Mouse (Mus musculus): ENCODE measurements around the gene Baz2b. TPM values are rescaled to one million over a fixed set of nuclear protein-coding genes. Genes with fewer than 3 reads are reported as not detected.
A peak's percentile ranks its signal among the peaks of the same experiment; 100 is the strongest.

Baz2b gene
- 33.8 and 39.7 TPM in 2 replicates for polyA plus RNA-seq (2015; fragmentation: Nextera tagmentation; extraction: Ambion mirVana)

- Histone ChIP-seq H3K9ac (ENCODE audit: low read depth, low read length) (peak within 1 kb of the TSS; percentile 99), H3K27me3 (replicated peaks; ENCODE audit: control insufficient read depth, insufficient read depth, low read length) (no peaks in the 10 kb centered on the region), H3K4me3 (ENCODE audit: low read depth, low read length) (peak within 1 kb of the TSS; percentile 94), H3K4me2 (replicated peaks; ENCODE audit: low read depth) (peak within 1 kb of the TSS; percentile 69), H3K27ac (ENCODE audit: low read depth, low read length) (peak within 1 kb of the TSS; percentile 99), H3K9me3 (ENCODE audit: control insufficient read depth) (no peaks in the 10 kb centered on the region), H3K4me1 (replicated peaks; ENCODE audit: control insufficient read depth, insufficient read depth, low read length) (peaks cover 5% of the 10 kb centered on the region), H3K36me3 (ENCODE audit: control insufficient read depth, insufficient read depth) (no peaks in the 10 kb centered on the region; the same call in 1 of the 2 replicates)
- under 1% methylated on average over 90 of the region's 109 CpGs for WGBS
- TF ChIP-seq CTCF (IDR thresholded peaks at IDR 0.05; ENCODE audit: low read depth): peak; percentile 60
- ATAC-seq: peak; percentile 89
Measured at GRCm38 (mm10) chr2:60209703-60210651, at the start of gene Baz2b, which contains the start of gene March7. TSS of gene Baz2b (minus strand) at chr2:60209839. TSS of gene March7 (plus strand) at chr2:60209887.

- no peak overlapping the region for H3K4me3 ChIP-seq (ENCODE audit: low read depth, low read length)
- no peak for TF ChIP-seq CTCF (IDR thresholded peaks at IDR 0.05; ENCODE audit: low read depth)
- no peak overlapping the region for H3K9ac ChIP-seq (ENCODE audit: low read depth, low read length)
- peaks cover 4% of the 10 kb centered on the region; the same call in 1 of the 2 replicates for H3K4me1 ChIP-seq (replicated peaks; ENCODE audit: control insufficient read depth, insufficient read depth, low read length)
- H3K4me2 ChIP-seq (replicated peaks; ENCODE audit: low read depth): no peak overlapping the region
- H3K27ac ChIP-seq (ENCODE audit: low read depth, low read length): no peak overlapping the region
- H3K27me3 ChIP-seq (replicated peaks; ENCODE audit: control insufficient read depth, insufficient read depth, low read length): no peaks in the 10 kb centered on the region
- no peak for ATAC-seq
- H3K9me3 ChIP-seq (ENCODE audit: control insufficient read depth): no peaks in the 10 kb centered on the region
- peaks cover 19% of the 10 kb centered on the region for H3K36me3 ChIP-seq (ENCODE audit: control insufficient read depth, insufficient read depth)
- 96% methylated on average over 5 of the region's 5 CpGs for WGBS
Measured at GRCm38 (mm10) chr2:60259186-60259585, 49.5 kb upstream of the Baz2b start.

DNA sequence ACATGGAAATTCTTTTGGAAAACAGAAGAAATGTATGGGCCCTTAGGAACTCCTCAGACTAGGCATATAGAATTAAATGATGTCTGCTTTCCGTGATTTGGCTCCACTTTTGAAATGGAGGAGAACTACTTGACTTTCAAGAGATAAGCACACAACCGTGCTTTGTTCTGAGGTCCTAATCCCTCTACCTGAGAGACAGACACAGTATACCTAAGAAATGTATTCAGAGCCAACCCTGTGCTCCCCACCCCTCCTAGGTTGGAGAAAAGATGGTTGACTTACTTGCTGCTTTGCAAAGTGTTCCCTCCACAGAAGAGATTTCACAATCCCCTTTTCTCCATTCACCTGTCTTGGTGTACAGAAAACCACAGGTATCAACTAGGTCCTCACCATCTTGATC, 47.1 kb upstream of the Baz2b start:
- H3K36me3 ChIP-seq (ENCODE audit: control insufficient read depth, insufficient read depth): peaks cover 20% of the 10 kb centered on the region
- peaks cover 4% of the 10 kb centered on the region for H3K4me1 ChIP-seq (replicated peaks; ENCODE audit: control insufficient read depth, insufficient read depth, low read length)
- H3K27me3 ChIP-seq (replicated peaks; ENCODE audit: control insufficient read depth, insufficient read depth, low read length): no peaks in the 10 kb centered on the region
- H3K9ac ChIP-seq (ENCODE audit: low read depth, low read length): no peak overlapping the region
- WGBS: 71% methylated on average over 2 of the region's 2 CpGs
- no peak for ATAC-seq
- no peaks in the 10 kb centered on the region for H3K9me3 ChIP-seq (ENCODE audit: control insufficient read depth)
- H3K4me2 ChIP-seq (replicated peaks; ENCODE audit: low read depth): no peak overlapping the region
- TF ChIP-seq CTCF (IDR thresholded peaks at IDR 0.05; ENCODE audit: low read depth): no peak
- no peak overlapping the region for H3K27ac ChIP-seq (ENCODE audit: low read depth, low read length)
- no peak overlapping the region for H3K4me3 ChIP-seq (ENCODE audit: low read depth, low read length)

- Histone ChIP-seq H3K9ac (ENCODE audit: low read depth, low read length) (no peak overlapping the region), H3K9me3 (ENCODE audit: control insufficient read depth) (no peaks in the 10 kb centered on the region), H3K36me3 (ENCODE audit: control insufficient read depth, insufficient read depth) (peaks cover 18% of the 10 kb centered on the region), H3K4me1 (replicated peaks; ENCODE audit: control insufficient read depth, insufficient read depth, low read length) (no peaks in the 10 kb centered on the region; the same call in 1 of the 2 replicates), H3K4me2 (replicated peaks; ENCODE audit: low read depth) (no peak overlapping the region), H3K27ac (ENCODE audit: low read depth, low read length) (no peak overlapping the region), H3K27me3 (replicated peaks; ENCODE audit: control insufficient read depth, insufficient read depth, low read length) (no peaks in the 10 kb centered on the region), H3K4me3 (ENCODE audit: low read depth, low read length) (no peak overlapping the region)
- ATAC-seq: no peak
- no peak for TF ChIP-seq CTCF (IDR thresholded peaks at IDR 0.05; ENCODE audit: low read depth)
Measured at GRCm38 (mm10) chr2:60253506-60253905, 43.9 kb upstream of the Baz2b start.

GRCm38 (mm10) chr2:60252782-60253181, 43.1 kb upstream of the Baz2b start:
- Histone ChIP-seq H3K9me3 (ENCODE audit: control insufficient read depth) (no peaks in the 10 kb centered on the region), H3K9ac (ENCODE audit: low read depth, low read length) (no peak overlapping the region), H3K4me3 (ENCODE audit: low read depth, low read length) (no peak overlapping the region), H3K4me1 (replicated peaks; ENCODE audit: control insufficient read depth, insufficient read depth, low read length) (no peaks in the 10 kb centered on the region; the same call in 1 of the 2 replicates), H3K27ac (ENCODE audit: low read depth, low read length) (no peak overlapping the region), H3K27me3 (replicated peaks; ENCODE audit: control insufficient read depth, insufficient read depth, low read length) (no peaks in the 10 kb centered on the region), H3K36me3 (ENCODE audit: control insufficient read depth, insufficient read depth) (peaks cover 17% of the 10 kb centered on the region), H3K4me2 (replicated peaks; ENCODE audit: low read depth) (no peak overlapping the region)
- WGBS: 54% methylated on average over 4 of the region's 4 CpGs
- ATAC-seq: peak; percentile 85
- no peak for TF ChIP-seq CTCF (IDR thresholded peaks at IDR 0.05; ENCODE audit: low read depth)

DNA sequence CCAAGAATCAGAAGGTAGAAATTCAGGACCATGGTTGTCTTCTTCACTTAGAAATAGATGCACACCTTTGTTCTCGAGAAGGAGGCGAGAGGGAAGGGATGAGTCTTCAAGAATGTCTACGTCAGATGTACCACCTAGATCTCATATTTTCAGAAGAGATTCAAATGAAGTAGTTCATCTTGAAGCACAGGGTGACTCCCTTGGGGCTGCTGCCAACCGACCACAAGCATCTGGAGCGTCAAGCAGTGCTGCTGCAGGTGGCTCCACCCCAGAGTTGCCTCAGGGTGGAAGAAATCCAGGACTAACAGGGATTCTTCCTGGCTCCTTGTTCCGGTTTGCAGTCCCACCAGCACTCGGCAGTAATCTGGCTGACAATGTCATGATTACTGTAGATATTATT, 24.9 kb upstream of the Baz2b start:
- TF ChIP-seq CTCF (IDR thresholded peaks at IDR 0.05; ENCODE audit: low read depth): no peak
- Histone ChIP-seq H3K4me3 (ENCODE audit: low read depth, low read length) (no peak overlapping the region), H3K9me3 (ENCODE audit: control insufficient read depth) (no peaks in the 10 kb centered on the region), H3K27me3 (replicated peaks; ENCODE audit: control insufficient read depth, insufficient read depth, low read length) (no peaks in the 10 kb centered on the region), H3K27ac (ENCODE audit: low read depth, low read length) (no peak overlapping the region), H3K9ac (ENCODE audit: low read depth, low read length) (no peak overlapping the region), H3K4me1 (replicated peaks; ENCODE audit: control insufficient read depth, insufficient read depth, low read length) (no peaks in the 10 kb centered on the region), H3K36me3 (ENCODE audit: control insufficient read depth, insufficient read depth) (peaks cover 69% of the 10 kb centered on the region), H3K4me2 (replicated peaks; ENCODE audit: low read depth) (no peak overlapping the region)
- 85% methylated on average over 7 of the region's 7 CpGs for WGBS
- no peak for ATAC-seq
